Mouse (Mus musculus) ES-CJ7 (cell line): Measurements from ENCODE around the gene Junb.
A peak's percentile ranks its signal among the peaks of the same experiment; 100 is the strongest.

Experiments
- DNase-seq: peaks from one replicate; pipeline ENCODE4 v3.0.0; 2011; ENCODE audit warnings: low read depth, low spot score

Gene Junb

GRCm38 (mm10) chr8:84989311-84989731 is 10.8 kb upstream of the Junb start:
- DNase-seq: peak; percentile 89

GRCm38 (mm10) chr8:84987903-84988302 is 9.4 kb upstream of the Junb start:
- DNase-seq: peak; percentile 59

- DNase-seq: no peak
These were observed 8.9 kb upstream of the Junb start for GRCm38 (mm10) chr8:84987388-84987787.

GRCm38 (mm10) chr8:84986379-84986945 is 7.9 kb upstream of the Junb start:
- no peak for DNase-seq

GRCm38 (mm10) chr8:84985684-84986378 is 7.3 kb upstream of the Junb start:
- DNase-seq: peak; percentile 98

- peak; percentile 56 for DNase-seq
These were observed 6.6 kb upstream of the Junb start for GRCm38 (mm10) chr8:84985049-84985683.

GRCm38 (mm10) chr8:84984294-84985048 is 6.0 kb upstream of the Junb start:
- no peak for DNase-seq

GRCm38 (mm10) chr8:84982499-84983011 is 4.0 kb upstream of the Junb start:
- no peak for DNase-seq

- DNase-seq: no peak
These were observed 3.4 kb upstream of the Junb start for GRCm38 (mm10) chr8:84981644-84982498.

- no peak for DNase-seq
These were observed 2.3 kb upstream of the Junb start for GRCm38 (mm10) chr8:84980622-84981358.

- peak; percentile 98 for DNase-seq
These were observed 1.3 kb upstream of the Junb start for GRCm38 (mm10) chr8:84979599-84980421.

- DNase-seq: peak; percentile 77
These were observed 877 bp downstream of the Junb start for GRCm38 (mm10) chr8:84977435-84978247.

GRCm38 (mm10) chr8:84976763-84977434 is 1.6 kb downstream of the Junb start:
- no peak for DNase-seq

- DNase-seq: peak; percentile 99
These were observed 2.3 kb downstream of the Junb start for GRCm38 (mm10) chr8:84976031-84976762.

- peak; percentile 89 for DNase-seq
These were observed 3.1 kb downstream of the Junb start for GRCm38 (mm10) chr8:84975434-84975833.

GRCm38 (mm10) chr8:84974543-84975142 is 3.9 kb downstream of the Junb start:
- no peak for DNase-seq
